Mouse (Mus musculus): ENCODE data around the gene Chil1.

Gene Chil1

GRCm38 (mm10) chr1:134182025-134182424 lies at the start of gene Chil1:
Gene Chil1, plus strand, starts transcription at chr1:134182176.
- DNase-seq (ENCODE audit: low read depth, low spot score) = no peak

- no peak for DNase-seq (ENCODE audit: low read depth, low spot score)
Observed at GRCm38 (mm10) chr1:134133316-134133715, 48.7 kb upstream of the Chil1 start.

DNA sequence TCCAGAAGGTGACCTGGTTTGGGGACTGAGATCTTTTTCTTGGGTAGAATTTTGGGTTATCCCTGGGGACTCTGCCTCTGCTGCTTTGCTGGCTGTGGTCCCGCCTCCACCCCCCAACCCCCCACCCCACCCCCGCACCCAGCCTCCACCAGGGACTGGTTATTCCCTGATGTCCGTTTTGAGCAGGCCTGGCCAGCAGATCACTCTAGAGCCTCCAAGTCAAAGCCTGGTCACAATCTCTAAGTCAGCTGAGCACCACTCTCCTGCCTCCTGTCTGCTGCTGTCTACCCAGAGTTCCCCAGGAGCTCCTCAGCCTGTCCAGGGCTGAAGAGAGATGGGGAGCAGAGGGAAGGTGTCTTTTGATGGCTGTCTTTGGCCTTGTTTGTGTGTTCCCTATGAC lies 45.6 kb upstream of the Chil1 start:
- DNase-seq (ENCODE audit: low read depth, low spot score) = no peak

DNA sequence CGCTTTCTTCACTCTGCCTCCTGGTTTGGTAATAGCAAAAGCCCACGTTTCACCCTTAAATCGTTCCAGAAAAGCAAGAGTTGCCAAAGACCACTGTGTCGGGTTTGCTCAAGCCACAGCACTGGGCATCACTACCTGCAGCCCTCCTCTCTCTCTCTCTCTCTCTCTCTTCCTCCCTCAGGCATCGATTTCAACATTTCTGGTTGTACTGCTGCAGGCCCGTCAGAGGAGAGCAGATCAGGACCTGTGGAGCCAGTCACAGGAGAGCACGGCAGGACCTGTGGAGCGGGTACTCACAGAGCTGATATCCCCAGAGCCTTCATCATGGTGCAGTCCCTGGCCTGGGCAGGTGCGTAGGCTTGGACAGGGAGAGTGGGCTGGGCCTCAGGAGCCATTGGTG lies 43.6 kb upstream of the Chil1 start:
- DNase-seq (ENCODE audit: low read depth, low spot score) = no peak

DNA sequence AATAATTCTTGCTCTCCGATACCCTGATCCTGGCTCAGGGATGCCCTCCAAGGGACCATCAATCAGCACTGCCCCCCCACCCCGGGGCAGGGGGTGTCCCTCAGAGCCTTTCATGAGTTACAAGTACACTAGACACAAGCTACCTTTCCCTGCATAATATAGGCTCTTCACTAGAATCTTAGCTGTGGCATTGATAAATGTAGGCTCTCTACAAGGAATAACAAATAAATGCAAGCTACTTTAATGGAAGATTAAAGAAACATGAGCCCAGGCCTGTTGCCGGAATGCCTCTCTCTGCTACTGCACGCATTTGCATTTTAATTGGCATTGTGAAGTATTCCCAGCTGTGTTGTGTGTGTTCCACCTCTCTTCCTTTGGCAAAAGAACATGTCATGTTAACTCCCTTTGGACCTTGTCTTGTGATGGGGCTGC lies 39.6 kb upstream of the Chil1 start:
- no peak for DNase-seq (ENCODE audit: low read depth, low spot score)

- no peak for DNase-seq (ENCODE audit: low read depth, low spot score)
Observed at GRCm38 (mm10) chr1:134146066-134146465, 35.9 kb upstream of the Chil1 start.

- no peak for DNase-seq (ENCODE audit: low read depth, low spot score)
Observed at GRCm38 (mm10) chr1:134150076-134150475, 31.9 kb upstream of the Chil1 start.

DNA sequence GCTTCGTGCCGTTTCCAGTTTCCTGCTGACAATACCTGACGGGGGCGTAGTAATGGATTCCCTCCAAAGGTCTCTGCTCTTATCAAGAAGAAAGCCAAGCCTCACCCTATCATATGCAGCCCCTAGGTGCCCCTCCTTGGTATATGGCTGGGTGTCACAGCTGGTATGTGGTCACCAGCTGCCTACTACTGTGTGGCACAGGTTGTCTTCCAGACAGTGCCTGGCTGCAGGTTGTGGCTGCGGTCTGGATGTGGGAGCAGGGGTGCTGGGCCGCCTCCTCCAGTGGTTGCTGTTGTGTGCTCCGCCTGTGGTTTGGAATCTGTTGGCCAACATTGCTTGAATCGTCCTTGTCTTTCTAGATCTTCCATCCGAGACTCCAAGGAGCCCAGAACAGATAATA lies 31.2 kb upstream of the Chil1 start:
- no peak for DNase-seq (ENCODE audit: low read depth, low spot score)

DNA sequence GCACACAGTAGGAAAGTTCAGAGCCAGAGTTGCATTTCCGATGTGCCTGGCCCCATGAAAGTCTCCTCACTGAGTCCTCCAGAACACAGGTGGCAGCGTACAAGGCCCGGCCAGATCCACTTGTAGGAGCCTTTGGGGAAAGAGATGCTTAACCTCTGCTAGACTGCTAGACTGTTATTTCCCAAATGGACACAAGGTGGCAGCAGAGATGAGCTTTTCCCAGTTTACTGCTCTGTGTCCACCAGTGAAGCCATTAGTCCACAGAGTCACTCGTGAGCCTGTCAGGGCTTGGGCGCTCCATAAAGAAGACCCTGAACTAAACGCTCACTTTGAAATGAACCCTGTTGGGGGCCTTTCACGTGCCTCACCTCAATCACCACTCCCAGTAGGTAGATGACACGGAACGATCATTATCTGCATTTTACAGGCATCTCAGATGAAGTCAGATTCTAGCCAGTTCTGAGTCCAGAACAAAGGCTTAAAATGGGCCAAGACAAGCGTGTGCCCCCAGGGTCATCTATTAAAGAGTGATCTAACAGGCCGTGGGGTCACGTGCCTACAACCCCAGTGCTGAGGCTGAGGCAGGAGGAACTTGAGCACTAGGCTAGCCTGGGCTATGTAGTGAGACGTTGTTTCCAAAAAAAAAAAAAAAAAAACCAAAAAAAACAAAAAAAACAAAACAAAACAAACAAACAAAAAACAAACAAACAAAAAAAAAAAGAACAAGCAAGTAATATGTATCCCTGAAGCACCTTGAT lies 30.1 kb upstream of the Chil1 start:
- DNase-seq (ENCODE audit: low read depth, low spot score) = peak; percentile 54

DNA sequence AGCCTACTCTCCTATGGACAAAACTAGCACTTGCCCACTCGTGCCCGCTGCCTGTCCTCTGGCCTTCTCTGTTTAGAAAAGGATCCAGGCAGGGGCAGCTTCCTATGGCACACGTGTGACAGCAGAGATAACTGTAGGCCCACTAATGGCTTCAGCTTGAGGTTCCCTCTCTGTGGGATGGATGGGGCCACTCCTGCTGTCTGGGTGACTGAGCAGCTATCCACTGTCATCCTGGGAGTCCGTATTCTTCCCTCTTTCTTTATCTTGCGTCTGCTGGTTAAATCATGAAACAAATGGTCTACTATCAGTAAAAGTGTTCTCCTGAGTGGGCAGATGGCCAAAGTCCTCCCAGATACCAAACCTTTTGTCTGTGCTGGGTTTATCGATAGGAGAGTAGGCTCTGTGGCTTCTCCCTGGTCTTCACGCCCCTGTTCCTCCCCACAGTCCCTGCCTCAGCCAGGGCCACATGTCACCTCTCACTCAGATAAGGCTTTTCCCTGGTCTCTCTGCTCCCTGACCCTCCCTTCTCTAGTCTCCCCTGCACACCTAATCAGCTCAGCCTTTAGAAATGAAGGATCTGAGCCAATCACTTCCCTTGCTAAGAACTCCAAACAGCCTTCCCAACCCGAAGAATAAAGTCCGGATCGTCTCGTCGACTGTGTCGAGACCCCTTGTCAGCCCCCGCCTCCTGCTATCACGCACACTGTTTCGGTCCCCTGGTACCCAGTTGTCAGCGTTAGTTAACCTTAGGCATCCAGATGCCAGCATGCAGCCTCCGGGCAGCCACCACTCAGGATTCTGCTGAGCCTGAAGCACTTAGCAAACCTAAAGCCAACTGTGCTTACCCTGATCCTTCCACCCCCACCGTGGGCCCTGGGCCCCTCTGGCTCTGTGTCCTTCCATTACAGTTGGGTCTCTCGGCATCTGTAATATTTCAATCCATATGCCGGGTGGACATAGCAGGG lies 29.1 kb upstream of the Chil1 start:
- no peak for DNase-seq (ENCODE audit: low read depth, low spot score)

DNA sequence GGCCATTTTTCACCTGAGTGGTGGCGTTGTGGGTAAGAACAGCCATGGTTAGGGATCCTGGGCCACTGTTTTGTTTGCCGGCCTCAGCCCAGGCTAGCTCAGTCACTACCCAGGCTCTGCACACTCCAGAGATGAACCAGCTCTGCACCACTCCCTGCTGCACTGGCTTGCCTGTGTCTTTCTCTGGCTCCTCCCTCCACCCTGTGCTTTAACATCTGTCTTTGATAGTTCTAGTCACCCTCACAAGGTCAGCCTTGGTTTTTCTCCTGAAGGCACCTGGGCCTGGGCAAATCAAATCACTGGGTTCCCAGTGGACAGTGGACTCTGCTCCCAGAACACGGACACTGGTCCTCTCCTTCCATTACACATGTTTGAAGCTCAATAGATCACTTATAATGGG lies 27.9 kb upstream of the Chil1 start:
- no peak for DNase-seq (ENCODE audit: low read depth, low spot score)

DNA sequence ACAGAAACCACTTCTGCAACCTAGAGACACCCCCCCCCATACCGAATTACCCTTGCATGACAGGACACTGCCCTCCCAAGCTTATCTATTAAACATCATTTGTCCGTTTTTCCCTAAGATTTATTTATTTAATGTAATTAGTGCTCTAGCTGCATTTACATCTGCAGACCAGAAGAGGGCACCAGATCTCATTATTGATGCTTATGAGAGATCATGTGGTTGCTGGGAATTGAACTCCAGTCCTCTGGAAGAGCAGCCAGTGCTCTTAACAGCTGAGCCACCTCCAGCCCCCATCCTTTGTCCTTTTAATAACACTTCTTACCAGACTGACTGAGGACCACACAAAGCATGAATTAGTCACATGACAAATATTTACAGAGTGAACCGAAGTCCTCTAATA lies 27.3 kb upstream of the Chil1 start:
- no peak for DNase-seq (ENCODE audit: low read depth, low spot score)

- DNase-seq (ENCODE audit: low read depth, low spot score) = no peak
Observed at GRCm38 (mm10) chr1:134160404-134160803, 21.6 kb upstream of the Chil1 start.

DNA sequence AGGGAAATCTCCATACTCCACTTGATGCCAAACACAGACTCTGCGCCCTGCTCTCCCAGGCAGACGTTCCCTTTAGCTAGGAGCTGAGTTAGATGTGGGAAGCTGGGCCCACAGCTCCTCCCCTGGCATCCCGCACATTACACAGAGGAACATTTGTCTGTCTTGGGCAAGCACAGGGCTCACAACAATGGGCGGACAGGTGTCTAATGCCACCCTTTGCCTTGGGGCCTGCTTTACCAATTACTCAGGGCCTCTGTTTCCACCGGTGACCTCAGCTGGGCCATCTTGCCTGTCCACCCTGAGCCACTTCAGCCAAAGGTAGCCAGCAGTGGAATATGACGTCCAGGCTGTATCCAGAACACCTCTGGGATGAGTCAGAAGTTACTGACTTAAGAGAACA lies 20.6 kb upstream of the Chil1 start:
- DNase-seq (ENCODE audit: low read depth, low spot score) = no peak

DNA sequence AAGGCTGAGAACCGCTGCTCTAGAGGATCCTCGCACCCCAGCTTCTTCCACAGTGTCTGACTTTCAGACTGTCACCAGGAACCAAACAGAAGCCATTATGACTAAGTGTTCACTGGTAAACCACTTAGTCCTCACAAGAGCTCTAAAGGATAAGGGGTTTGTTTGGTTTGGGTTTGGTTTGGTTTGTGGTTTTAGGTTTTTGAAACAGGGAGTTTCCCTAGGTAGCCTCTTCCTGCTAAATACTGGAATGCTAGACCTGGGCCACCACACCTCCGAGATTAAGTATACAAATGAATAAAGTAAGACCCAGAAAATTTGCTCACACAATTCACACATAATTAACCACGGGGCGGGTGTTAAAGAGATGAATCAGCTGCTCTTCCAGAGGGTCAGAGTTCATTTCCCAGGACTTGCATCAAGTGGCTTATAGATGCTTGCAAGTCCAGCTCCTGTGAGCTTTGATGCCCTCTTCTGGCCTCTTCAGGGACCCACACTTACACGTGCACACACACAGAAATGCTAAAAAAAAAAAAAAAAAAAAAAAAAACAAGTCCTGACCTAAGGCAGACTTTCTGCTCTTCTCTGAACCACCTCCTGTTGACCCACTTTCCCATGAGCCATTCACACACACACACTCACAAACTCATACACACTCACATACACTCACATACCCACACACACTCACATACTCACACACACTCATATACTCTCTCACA lies 19.3 kb upstream of the Chil1 start:
- no peak for DNase-seq (ENCODE audit: low read depth, low spot score)

GRCm38 (mm10) chr1:134163476-134163875 lies 18.5 kb upstream of the Chil1 start:
- no peak for DNase-seq (ENCODE audit: low read depth, low spot score)

DNA sequence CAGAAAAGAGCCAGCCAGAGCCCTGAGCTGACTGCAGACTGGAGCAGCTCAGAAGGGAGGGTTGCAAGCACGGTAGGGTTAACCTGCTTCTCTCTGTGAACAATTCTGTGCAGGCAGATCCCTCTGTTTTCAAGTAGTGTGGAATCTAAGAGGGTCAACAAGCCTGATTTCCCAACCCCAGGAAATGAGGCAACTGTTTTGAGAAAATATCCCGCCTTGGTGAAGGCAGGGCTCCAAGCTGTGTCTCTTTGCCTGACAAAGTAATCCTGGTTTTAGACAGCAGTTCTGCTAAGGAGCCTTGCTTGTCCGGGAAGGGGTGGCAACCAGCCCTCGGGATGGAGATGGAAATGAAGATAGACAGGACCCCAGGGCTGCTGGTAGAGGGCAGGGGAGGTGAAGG lies 17.5 kb upstream of the Chil1 start:
- DNase-seq (ENCODE audit: low read depth, low spot score) = no peak

DNA sequence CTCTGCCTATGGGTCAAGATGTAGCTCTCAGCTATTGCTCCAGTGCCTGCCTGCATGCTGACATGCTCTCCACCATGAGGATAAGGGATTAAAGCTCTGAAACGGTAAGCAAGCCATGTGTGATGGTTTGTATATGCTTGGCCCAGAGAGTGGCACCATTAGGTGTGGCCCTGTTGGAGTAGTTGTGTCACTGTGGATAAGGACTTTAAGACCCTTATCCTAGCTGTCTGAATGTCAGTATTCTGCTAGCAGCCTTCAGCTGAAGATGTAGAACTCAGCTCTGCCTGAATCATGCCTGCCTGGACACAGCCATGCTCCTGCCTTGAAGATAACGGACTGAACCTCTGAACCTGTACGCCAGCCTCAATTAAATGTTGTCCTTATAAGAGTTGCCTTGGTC lies 15.4 kb upstream of the Chil1 start:
- no peak for DNase-seq (ENCODE audit: low read depth, low spot score)

- DNase-seq (ENCODE audit: low read depth, low spot score) = no peak
Observed at GRCm38 (mm10) chr1:134167416-134168305, 14.3 kb upstream of the Chil1 start.

DNA sequence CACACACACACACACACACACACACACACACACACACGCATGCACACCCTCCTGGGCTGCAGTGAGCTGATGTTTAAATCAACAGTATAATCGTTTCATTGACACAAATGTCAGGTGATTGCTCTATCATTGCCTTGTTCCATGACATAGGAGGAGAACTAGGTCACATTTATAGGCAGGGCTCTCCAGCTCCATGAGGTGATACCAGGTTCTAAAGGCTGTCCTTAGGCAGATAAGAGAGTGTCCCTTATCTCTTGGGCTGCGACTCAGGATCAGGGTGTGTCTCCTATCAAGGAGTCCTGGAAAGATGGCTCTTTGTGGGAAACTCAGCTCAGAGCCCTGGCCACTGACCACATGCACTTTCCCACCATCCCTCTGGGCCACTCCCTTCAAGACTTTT lies 13.4 kb upstream of the Chil1 start:
- no peak for DNase-seq (ENCODE audit: low read depth, low spot score)

Measured in CD4-positive helper T cell, adult 2 months (primary cell).